Mouse (Mus musculus): Measurements from ENCODE around the gene Snx21.
A peak's percentile ranks its signal among the peaks of the same experiment; 100 is the strongest.
"Not testable (repeated sequence)": the region's sequence is repeated elsewhere in the genome, so short reads cannot be mapped to it uniquely, and the experiment has no call there.

The Snx21 gene

GRCm38 (mm10) chr2:164798554-164798953, 12.9 kb downstream of the Snx21 start:
- DNase-seq: not testable (repeated sequence)

GRCm38 (mm10) chr2:164800252-164801004, 14.8 kb downstream of the Snx21 start:
- no peak for DNase-seq

DNA sequence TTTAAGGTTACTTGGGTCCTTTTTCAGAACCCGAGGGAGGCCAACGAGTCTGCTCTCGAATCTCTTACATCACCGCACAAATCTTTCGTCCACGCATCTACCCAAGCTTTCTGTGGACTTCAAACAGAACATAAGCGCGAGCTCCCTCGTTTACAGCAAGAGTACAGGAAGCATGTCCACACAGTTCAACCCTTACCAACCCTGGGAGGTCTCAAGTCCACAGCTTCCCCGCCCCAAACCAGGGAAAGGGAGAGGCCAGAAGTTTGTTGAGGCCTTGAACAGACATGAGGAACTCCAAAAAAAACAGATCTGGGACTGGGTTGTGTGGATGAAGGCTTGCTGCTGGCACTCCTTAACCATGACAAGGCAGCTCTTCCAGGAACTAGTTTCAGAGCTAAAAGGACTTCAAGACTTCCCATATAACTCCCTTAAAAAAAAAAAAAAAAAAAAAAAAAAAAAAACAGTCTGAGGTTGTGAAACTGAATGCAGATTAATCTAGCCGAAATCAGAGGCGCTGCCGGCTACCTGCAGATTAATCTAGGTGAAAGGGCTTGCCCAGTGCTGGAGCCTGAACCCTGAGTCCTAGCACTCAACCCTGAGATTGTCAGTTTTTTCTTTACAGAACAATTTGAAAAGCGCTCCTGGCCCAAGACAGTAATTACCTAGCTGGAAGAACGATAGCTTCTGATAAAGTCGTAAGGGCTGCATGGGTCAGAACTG, 17.7 kb downstream of the Snx21 start:
- DNase-seq: no peak

DNA sequence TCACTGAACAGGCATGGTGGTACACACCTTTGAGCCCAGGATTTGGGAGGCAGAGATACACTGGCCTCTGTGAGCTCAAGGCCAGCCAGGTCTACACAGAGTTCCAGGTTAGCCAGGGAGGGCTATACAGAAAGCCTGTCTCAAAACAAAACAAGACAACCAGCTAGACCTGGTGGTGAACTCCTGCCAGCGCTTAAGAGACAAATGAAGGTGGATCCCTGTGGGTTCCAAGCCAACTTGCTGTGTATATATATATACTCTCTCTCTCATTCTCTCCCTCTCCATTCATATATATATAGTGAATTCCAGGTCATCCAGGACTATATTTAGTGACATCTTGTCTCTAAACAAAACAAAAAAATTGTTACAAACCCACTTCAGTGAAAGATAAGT, 18.3 kb downstream of the Snx21 start:
- no peak for DNase-seq

DNA sequence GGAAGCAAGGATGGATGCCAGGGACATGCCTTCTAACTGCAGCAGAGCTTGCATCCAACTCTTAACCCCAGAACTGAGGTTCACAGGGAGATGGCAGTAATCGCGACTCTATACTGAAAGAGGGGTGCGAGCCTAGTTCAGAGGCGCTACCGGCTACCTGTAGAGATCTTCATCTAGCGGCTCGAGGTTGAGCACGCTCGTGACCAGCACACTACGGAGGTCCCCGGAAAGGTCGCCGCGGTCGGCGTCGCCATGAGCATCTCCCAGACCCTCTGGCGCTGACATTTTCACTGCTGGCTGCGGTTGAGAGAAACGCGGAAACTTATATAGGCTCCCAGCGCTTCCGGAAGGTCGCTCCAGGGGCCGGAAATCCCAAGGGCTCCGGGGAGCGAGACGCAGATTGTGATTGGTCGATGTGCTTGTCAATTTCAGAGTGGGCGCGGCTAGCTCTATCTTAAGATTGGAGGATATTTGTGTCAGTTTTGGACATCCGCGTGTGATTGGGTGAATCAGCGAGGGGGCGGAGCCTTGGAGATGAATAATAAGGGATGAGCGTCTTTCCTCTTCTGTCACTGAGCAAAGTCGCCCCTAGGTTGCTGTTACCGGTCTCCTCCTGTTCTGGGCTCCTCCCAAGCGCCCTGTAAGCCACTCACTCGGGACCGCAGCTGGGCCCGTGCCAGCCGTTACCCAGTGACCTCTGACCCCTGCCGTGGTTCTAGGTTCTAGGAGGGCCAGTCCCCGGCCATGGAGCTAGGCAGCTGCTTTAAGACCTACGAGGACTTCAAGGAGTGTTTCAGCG, 19.1 kb downstream of the Snx21 start, which contains the start of the genes Acot8 and Zswim3:
Gene Acot8 (minus strand): TSS at position 350 of the 799 bp plus-strand sequence.
Gene Zswim3 (plus strand): TSS at position 566 of the 799 bp plus-strand sequence.
- peak; percentile 97 for DNase-seq

DNA sequence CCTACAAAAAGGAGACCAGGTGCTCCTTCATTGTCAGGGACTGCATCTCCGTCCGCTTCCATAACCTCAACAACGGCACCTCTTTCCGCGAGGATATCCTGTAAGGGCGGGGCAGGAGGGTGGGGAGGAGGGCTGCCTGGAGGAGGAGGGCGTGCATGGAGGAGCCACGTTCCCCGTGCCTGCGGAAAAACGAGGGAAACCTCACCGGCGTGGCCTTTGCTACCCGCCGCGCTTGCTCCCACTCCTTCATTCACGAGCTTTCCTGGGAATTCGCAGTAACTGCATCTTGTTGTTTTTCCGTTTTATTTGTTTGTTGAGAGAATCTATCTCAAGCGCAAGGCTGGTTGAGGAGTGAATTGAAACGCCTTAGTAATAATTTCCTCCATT, 19.7 kb downstream of the Snx21 start:
- DNase-seq: no peak

DNA sequence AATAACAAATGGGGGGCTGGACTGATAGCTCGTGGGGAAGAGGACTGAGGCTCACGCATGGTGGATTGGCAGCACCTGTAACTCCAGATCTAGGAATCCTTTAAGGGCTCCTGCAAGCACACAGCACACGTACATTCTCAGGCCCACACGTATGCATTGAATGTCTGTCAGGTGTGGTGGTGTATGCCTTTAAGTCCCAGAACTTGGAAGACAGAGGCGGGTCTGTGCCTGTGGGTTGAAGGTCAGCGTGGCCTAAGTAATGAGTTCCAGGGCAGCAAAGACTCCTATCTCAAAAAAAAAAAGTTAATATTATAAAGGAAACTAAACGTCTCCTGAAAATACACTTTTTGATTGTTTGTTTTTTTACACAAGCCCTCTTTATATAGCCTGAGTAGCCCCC, 21.0 kb downstream of the Snx21 start:
- no peak for DNase-seq

DNA sequence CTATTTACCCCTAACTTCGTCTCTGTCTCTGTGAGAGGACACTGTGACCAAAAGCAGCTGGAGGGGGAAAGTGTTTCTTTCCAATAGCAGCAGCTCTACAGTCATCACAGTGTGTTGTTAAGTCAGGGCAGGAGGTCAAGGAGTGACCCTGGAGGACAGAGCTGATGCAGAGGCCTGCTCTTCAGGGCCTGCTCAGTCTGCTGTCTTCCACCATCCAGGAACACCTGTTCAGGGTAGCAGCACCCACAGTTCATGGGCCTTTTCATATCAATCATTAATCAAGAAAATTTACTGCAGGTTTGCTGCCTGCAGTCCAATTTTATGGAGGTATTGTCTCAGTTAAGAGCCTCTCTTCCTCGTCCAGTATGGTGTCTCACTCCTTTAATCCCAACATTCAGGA, 27.9 kb downstream of the Snx21 start:
- DNase-seq: no peak

GRCm38 (mm10) chr2:164815348-164815747, 29.7 kb downstream of the Snx21 start:
- no peak for DNase-seq

DNA sequence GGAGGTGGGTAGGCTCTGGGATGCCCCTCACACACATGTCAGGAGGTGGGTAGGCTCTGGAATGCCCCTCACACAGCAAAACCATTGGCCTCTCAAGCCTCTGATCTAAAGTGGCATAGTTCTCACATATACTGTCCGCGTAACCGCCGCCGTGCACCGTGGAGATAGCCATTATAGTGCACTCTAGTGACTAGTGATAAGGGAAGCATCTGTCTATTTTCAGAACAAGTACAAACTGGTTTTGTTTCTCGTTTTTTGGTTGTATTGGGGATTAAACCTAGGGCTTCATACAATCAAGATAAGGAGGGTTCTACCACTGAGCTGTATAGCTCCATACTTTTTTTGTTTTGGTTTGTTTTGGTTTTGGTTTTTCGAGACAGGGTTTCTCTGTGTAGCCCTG, 30.2 kb downstream of the Snx21 start:
- no peak for DNase-seq

DNA sequence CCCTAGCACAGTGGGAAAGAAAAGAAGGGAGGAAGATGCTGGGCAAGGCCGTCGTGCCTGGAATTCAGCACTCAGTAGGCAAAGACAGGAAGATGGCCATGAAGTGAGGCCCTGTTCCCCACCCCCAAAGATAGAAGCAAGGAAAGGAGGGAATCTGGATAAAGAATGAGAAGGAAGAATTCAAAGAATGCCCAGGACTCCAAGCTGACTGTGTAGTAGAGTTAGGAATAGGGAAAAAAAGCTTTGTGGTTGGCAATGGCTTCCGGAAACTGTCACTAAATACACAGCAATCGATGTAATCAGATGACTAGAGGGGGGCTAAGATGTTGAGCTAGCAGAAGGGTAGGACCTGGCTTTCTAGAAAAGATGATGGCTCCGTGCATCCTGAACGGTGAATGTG, 31.6 kb downstream of the Snx21 start:
- no peak for DNase-seq

DNA sequence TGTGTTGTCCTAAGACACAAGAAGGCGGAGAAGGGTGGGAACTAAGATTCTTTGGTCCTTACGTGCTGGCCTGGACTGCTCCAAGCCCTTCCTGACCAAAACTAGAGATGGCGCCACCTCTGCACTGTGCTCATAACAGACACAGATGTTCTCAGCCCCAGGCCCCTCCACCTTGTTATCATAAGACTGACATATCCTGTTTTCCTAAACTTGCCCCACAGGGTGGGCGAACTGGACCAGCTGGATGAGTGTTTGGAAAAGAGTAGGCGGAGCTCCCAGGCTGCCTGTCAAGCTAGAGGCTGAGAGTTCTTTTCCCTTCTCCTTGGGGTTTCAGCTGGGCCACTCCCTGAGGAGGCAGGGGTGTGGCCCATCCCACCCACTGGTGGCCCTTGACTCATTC, 32.1 kb downstream of the Snx21 start:
- no peak for DNase-seq

DNA sequence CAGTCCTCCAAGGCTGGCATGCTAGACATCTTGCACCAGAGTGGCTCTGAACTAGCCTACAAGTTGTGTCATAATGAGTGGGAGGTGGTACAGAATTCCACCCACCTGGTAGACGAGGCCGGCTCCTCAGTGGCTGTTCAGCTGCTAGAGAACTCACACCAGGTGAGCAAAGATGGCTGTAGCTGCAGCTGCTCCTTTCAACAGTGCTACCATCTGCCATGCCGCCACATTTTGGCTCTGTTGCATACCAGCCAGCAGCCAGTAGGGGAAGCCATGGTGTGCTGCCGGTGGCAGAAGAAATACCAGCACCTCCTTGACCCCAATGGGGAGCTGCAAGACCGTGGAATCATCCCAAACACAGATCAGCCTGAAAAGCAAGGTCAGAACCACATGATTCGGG, 35.4 kb downstream of the Snx21 start:
- DNase-seq: no peak

DNA sequence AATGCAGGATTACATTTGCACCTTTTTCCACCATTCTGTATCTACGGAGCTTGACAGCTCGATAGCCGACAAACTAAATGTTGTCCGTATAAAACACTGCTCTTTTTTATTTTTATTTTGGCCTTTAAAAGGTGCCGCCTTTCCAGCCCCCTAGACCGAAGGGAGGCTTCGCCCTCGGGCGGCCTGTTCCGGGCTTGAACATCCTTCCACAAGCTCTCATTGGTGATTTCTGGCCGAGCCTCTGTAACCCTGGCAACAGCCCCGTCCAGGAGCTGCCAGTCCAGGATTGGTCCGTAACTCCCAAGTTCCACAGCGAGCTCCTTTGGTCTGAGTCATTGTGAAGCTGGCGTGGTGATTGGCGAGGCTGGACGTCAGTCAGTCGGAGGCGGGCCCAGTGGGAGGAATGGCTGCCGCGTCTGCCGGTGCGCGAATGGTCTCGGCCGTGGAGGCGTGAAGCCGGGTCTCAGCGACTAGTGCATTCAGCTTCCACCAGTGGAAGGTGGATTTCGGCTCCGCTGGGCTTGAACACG, 37.1 kb downstream of the Snx21 start, which contains the start of gene Zswim1:
Gene Zswim1 (plus strand): TSS at position 51 of the 530 bp plus-strand sequence.
- peak; percentile 100 for DNase-seq

DNA sequence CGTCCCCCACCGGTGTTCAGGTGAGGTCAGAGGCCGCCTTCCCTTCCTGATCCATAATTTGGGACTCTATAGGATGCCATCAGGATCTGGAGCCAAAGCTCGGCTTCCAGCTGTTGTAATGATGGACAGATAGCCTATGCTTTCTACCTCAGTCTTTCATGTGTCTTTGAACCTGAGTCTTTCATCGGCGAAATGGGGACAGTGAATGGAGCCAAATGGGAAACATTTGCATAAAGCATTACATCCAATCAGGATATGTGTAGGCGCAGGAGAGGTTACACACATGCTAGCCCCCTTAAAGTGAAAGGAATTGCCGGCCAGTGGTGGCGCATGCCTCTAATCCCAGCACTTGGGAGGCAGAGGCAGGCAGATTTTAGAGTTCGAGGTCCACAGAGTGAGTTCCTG, 37.6 kb downstream of the Snx21 start:
- no peak for DNase-seq

- no peak for DNase-seq
These were observed 38.3 kb downstream of the Snx21 start for GRCm38 (mm10) chr2:164823969-164824368.

GRCm38 (mm10) chr2:164825521-164825920, 39.9 kb downstream of the Snx21 start:
- no peak for DNase-seq

DNA sequence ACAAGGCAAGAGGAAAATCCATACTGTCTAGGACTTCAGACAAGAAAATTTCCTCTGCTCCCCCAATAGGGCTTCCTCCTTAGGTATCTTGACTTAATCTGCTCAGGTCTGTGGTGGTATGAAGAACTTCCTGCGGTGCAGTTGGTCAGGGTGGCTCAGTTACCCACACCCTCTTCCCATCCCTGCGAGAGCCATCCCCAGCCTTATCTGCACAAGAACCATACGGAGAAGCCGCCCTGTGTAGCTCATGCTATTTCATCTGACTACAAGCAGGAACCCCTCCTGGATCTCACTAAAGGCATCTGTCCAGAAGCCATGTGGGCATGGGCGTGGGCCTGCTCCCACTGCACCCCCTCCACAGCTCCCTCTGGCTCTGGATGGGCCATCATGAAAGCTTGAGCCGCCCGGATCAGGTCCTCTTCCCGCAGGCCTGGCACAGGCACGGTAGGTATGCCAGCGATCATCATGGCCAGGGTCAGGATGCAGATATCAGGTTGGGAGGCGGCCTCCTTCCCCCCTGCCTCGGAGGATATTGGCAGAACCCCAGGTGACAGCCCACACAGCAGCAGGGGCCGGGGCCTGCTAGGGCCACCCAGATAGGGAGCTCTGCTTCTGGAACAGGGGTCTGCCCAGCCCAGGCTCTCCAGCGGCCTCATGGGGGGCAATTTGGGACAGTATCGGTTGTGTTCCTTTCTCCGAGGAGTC, 41.7 kb downstream of the Snx21 start:
- DNase-seq: no peak

- DNase-seq: no peak
These were observed 42.8 kb downstream of the Snx21 start, which contains the start of gene Spata25 for GRCm38 (mm10) chr2:164828437-164828836. Gene Spata25, minus strand, starts transcription at chr2:164828537.

GRCm38 (mm10) chr2:164829090-164829489, 43.5 kb downstream of the Snx21 start:
- no peak for DNase-seq

DNA sequence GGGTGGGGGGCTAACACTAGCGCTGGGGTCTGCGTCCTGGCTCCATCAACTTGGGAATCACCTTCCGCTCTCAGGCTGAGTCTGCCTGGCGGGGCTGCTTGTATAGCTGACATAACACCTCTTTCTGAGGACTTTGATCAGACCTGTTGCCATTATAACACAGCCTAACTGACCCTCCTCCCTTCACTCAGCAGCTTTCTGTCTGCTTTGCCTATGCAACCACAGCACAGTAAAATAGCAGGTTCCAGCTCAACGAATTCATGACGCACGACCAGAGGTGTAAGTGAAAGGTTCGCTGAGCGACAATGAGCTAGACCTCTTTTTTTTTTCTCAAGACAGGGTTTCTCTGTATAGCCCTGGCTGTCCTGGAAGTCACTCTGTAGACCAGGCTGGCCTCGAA, 45.4 kb downstream of the Snx21 start:
- no peak for DNase-seq

DNA sequence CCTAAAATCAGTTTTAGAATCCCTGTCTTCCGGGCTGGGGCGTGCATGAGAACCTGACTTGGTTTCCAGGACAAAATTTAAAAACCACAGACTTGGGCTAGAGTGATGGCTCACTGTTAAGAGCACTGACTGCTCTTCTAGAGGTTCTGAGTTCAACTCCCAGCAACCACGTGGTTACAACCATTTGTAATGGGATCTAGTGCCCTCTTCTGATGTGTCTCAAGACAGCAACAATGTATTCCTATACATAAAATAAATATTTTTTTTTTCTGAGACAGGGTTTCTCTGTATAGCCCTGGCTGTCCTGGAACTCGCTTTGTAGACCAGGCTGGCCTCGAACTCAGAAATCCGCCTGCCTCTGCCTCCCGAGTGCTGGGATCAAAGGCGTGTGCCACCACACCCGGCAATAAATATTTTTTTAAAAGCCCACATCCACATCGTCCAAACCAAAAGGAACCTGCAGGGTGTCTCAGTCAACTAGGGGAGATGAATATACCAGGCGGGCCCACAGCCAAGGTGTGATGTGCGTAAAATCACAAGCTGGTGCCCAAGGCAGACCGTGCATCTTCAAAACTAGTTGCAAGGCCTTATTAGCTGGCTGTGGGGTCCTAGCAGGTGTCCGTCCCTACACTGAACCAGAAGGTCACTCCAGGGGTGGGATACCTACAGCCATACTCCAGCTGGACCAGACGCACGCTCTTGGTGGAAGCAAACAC, 46.6 kb downstream of the Snx21 start:
- DNase-seq: peak; percentile 21

Data from right cerebral cortex, postnatal 25 days (tissue).